Mouse (Mus musculus): ENCODE data around the gene Defb47.

The Defb47 gene

DNA sequence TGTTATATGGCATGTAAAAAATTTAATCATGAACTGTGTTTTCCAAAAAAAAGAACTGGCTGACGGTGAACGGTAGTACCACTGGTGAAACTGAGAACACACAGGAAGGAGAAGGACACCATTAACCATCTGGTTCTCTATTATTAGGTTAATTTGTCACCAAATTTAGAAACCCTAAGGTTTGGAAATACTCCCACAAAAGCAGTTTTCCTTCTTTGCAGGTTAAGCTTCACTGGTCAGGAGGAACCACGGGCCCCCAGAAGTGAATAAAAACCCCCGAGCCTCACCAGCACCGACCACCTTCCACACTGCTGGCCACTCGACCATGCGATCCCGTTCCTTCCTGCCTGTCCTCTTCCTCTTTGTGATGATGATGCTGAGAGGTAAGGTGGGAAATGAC lies at the start of gene Defb47:
TSS of gene Defb47 (plus strand) at position 301 of the 400 bp plus-strand sequence.
- DNase-seq (ENCODE audit: low spot score in 2 of 2) = no peak

DNA sequence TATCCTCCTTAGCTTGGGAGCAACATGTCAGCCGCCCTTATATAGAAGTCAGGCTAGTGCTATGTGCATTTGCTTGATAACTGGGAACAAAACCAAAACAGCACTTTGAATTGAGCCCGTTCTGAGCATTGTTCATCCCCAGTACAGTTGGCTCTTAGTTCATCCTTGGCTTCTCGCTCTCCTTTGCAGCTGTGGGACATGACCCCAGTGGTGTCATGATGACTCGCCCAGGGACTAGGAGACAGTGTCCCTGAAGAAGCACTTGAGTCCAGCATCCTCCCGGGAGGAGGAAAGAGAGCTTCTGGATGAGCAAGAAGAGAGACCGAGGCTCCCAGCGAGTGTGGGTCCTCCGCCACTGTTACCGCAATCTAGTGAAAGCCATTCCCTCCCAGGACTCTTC lies 41.8 kb upstream of the Defb47 start:
- no peak for DNase-seq (ENCODE audit: low spot score in 2 of 2)

DNA sequence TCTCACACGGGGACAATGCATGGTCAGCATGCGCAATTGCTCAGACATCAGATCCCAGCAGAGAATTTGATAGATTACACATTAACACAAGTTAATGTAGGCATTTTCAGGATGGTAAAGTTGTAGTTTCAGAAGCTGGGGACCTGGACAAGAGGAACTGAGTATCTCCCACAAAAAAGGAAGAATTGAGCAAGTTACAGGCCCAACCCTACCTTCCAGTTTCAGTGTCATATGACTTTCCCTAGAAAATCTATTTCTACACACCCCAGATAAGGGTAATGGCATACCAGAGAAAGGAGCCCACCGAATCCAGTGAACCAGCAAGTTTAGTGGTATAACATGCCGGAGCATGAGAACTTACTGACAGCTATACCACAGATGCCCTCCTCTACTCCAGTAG lies 34.2 kb upstream of the Defb47 start:
- no peak for DNase-seq (ENCODE audit: low spot score in 2 of 2)

DNA sequence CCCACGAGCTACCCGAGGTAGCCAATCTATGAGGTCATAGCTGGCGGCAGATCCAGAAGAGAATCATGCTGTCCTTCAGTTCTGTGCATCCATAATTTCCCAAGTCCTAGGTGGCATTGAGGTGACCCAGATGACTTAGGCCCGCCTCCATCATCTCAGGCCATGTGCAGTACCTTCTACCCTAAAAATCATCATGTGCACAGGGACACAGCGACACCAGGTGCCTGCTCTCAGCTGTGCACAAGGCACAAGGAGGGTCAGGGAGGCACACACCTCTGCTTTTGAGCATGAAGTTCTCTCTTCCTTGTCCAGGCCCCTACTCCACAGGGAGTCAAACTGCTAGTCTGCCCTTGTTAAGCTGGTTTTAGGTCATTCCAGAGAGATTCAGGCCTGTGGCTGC lies 32.5 kb upstream of the Defb47 start:
- no peak for DNase-seq (ENCODE audit: low spot score in 2 of 2)

DNA sequence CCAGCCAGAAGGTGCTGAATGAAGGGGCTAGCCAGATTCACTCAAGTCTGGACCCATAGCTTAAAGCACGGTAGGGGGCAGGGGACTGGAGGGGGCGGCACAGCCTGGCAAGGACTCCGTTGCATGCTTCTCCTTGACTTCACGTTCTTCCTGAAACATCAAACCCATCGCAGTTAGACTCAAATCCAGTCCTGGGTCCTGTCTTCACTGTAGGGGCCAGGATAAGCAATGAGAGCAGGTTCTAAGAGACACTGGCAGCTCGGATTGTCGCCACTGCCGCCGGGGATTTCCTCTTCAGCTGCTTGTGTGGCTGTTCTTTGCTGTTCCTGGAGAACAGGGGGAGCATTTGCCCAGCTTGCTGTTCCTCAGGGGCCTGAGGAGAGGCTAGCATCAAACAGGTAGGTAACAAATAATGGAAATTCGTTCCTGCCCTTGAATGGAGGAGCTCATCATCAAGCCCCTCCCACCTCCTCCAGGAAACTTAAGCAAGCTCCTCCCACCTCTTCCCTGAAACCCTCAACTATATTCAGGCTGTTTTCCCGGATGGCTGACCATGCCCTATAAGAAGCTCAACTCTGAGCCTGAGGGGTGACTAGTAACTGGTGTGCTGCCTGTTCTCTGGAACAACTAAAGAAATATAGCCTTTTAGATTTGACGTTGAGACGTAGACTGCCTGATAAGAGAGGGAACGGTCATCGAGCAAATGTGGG lies 31.9 kb upstream of the Defb47 start:
- no peak for DNase-seq (ENCODE audit: low spot score in 2 of 2)

DNA sequence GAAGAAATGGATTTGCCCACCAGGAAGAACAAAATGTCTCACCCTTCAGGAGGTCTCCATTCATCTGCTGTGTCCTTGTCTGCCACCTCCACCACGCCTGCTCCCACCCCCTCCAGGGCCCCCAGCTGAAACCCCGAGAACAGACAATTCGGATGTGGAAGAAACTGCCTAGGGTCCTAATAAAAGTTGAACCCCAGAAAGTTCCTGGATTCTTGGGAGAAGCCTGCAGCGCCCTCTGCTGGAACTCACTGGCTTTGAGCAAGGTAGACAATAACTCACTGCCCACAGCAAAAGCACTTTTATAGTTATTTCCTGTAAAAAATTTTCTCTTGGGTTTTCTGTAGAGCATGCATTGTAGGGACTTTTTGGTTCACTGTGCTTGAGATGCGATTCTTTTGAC lies 22.8 kb upstream of the Defb47 start:
- DNase-seq (ENCODE audit: low spot score in 2 of 2) = peak; percentile 61 to 69

DNA sequence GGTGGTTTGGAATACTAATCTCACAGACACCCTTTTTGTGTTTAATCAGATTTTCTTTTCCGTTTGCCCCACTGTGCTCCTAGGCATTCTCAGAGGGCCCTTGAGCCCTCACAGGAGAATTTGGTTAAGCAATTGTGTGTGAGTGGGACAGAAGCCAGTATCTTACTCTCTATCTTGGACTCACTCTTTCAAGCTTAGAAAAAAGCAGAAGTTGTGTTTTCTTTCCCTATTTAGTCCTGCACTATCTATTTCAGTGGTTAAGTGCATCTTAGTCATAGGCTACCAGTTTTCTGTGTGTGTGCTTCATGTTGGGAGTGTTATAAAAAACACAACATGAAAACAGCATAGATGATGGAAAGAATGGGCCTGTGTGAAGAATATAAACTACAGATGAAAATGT lies 18.1 kb upstream of the Defb47 start:
- DNase-seq (ENCODE audit: low spot score in 2 of 2) = no peak

DNA sequence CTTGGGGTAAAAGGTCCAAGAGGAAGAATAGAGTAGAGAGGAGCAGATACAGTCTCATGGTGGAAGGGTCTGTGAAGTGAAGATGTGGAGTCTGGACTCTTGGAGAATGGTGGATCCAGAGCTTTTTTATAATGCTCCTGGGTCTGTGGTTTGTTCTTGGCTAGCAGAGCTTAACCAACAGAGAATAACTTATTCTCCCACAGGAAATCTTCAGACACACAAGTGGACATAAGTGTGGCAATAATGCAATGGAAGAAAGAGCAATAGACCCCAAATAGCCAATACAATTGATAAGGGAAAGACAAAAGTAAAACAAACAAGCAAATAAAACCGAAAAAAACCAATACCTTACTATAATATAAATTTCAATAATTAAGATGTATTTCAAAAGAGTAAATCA lies 13.5 kb upstream of the Defb47 start, which contains the start of gene Defb48:
TSS of gene Defb48 (minus strand) at position 101 of the 400 bp plus-strand sequence.
- DNase-seq (ENCODE audit: low spot score in 2 of 2) = no peak

DNA sequence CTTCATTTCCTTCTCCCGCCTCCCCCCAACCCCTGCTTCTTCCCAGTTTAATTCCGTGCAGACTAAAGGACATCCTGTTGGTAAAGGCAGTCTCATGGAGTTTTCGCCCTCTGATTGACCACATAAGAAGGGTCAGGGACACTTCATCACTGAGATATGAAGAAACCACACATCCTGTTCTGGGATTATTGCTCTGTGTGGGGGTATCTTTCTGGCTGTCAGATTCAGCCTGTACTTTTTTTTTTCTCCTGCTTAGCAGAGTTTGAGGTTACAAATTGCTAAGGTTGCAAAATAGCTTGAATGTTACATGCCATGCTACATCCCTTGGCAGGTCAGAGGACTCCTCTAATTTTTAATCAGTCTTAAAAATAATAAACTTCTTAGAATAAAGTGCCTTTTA lies 6.6 kb upstream of the Defb47 start:
- no peak for DNase-seq (ENCODE audit: low spot score in 2 of 2)

DNA sequence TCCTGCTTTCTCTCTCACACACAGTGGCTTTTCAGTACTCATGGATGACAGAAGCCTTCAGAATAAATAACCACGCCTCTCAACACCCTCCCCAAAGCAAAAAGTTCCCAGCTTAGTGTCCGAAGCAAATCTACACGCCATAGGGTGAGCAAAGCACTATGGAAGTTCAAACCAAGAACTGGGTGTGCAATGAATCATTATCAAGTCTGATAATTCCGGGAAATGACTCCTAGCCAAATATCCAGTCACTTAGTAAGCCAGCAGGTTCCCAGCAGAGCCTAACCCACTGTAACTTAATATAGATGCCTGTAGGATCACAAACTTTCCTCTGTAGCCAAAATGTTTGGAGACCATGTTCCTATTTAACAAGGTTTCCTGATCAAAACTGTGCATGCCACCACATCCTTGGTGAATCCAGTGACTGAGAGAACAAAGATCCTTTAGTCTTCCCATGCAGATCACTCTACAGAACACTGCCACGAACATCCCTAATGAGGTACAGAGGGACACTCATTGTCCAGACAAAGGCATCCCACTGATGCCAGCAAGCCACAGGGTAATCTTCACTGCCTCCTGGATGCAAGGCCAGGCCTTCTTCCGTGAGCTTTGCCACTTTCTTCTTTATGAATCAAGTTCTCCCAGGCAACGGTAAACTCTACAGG lies 5.9 kb upstream of the Defb47 start:
- no peak for DNase-seq (ENCODE audit: low spot score in 2 of 2)

DNA sequence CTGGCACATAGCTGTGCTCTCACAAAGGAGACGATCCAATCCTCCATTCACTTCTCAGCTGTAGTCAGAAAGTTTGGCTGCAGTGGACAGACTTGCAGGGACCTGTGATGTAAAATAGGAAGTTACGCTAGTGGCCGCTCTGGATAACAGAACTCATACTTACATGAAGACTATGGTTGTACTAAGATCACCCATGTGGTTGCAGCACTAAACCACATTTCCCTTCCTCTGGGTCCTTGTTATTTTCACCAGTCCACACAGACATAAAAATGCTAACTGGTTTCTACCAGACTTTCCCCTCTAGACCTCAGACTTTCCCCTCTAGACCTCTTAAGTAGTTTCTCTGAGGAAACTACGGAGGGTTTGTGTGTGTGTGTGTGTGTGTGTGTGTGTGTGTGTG lies 1.1 kb downstream of the Defb47 start:
- no peak for DNase-seq (ENCODE audit: low spot score in 2 of 2)

DNA sequence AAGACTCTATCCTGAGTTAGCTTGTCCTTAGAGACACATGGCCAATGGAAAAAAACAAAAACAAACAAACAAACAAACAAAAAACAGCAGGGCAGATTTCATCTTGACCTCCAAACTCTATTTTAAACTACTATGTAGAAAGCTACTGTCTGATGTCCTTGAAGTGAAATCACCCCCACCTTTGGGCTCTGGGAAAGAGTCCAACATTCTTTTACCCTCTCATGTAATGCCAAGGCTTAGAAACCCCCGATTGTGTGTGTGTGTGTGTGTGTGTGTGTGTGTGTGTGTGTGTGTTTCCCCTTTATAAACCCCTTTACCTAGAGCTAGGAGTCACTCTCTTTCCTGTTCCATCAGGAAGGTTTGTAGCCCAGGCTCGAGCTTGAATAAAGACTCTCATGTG lies 4.7 kb downstream of the Defb47 start:
- no peak for DNase-seq (ENCODE audit: low spot score in 2 of 2)

DNA sequence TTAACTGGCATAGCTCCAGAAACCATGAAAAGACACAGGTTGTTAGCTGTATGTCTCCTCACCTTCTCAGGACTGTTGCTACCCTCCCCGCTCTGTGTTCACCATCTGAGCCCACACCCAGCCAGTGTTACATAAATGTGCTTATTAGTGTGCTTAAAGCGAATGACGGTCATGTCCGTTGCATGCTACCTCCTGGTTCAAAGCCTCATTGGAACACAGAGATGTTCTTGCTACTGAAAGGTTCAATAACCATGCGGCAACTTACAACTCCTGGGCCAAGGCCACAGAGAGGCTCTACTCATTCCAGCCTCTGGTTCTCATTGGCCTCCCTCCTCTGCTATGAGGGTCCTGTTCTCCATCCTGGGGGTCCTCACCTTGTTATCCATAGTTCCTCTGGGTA lies 13.6 kb downstream of the Defb47 start, which contains the start of gene Defb43:
TSS of gene Defb43 (plus strand) at position 301 of the 400 bp plus-strand sequence.
- no peak for DNase-seq (ENCODE audit: low spot score in 2 of 2)

DNA sequence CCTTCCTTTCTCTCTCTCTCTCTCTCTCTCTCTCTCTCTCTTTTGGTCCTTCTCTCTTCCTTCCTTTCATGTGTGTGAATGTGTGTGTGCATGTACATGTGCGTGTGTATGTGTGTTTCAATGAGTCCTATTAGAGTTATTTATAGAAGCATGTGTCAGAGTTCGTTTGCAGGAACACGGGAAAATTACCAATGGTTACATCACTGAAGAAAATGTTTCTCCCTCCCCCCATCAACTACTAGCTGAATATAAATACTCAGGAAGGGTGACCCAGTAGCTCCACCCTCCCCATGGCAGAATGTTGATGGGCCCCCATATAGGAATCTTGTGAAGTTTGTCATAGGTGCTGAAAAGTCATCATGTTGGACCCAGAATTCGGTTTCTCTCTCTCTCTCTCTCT lies 15.2 kb downstream of the Defb47 start:
- no peak for DNase-seq (ENCODE audit: low spot score in 2 of 2)

DNA sequence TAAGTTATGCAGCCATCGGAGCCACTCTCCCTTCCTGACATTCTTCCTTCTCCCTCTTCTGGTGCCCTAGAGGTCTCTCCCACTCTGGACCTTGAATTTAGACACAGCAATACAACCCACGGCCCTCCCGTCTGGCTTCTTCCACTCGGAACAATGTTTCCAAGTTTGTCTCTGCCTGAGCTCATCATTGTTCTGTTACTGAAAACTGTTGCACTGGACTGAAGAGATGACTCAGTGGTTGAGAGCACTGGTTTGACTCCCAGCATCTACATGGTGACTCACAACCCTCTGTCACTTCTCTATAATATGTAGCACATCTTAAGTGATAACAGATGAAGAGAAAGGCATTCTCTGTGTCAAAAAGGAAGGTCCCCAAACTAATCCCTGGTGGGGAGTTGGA lies 16.8 kb downstream of the Defb47 start:
- no peak for DNase-seq (ENCODE audit: low spot score in 2 of 2)

DNA sequence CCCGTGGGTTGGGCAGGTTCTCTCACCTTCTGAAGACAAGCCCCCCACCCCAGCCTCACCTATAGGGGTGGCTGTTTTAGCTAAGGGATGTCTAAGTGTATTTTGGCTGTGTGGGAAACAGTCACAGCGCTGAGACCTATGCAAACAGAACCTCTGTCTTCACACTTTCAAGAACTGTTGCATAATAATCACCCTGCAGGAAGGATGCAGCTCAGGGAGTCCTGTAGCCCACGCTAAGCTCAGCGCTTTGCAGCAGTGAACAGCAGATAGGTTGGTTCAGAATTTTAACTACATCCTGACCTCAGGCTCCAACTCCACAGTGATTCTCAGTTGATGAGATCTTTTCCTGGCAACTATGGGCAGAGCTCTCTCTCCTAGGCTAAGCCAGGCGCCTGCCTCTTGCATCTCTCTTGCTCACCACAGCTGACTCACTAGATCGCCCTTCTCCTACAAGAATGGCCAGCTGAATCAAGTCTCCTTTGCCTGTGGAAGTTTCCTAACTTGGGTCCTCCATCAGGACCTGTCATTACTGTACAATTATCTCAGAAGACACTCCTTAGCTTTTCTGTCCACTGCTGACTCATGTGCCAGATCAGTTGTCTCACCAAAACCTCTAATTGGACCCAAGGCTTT lies 22.8 kb downstream of the Defb47 start:
- DNase-seq (ENCODE audit: low spot score in 2 of 2) = peak; percentile 33 to 41

DNA sequence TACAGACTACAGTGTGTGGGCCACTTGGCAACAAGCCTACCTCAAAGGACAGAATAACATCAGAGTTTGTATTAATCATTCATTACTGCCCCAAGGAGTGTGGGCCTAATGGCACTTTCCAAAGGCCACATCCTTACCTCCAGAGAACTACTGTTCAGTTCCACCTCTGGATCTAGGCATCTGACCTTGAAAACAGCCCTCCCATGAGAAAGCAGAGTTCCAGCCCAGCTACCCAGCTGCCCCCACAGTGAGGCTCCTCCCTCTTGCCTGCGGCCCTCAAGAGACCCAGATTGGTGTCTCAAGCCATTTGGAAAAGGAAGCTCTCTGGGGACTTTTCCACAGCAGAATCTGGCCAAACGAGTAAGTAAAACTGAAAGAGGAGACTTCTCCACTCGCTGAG lies 48.8 kb downstream of the Defb47 start, which contains the start of gene Defb42:
TSS of gene Defb42 (plus strand) at position 301 of the 400 bp plus-strand sequence.
- DNase-seq (ENCODE audit: low spot score in 2 of 2) = no peak

DNA sequence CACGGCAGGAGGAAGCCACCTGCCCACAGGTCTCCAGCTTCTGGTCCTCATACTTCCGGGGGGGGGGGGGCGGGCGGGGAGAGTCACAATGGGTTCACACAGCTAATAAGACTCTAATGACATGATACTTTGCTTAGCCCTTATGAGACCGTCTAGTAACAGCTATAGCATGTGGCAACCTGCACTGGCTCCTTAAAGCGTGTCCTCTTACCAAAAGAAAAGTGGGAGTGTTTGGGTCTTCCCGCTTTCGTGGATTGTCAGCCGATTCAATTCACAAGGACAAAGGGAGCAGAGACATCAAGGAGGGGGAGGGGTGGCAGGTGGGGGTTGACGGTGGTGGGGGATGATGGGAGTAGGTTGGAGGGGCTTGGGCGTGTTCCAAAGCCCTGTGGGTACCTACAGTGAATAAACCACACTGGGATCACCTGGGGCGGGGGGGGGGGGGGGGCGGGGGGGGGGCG lies 52.1 kb downstream of the Defb47 start, which contains the start of gene Defb30:
TSS of gene Defb30 (minus strand) at position 51 of the 461 bp plus-strand sequence.
- no peak for DNase-seq (ENCODE audit: low spot score in 2 of 2)

Data from frontal cortex, postnatal 36 days (tissue).